Mouse (Mus musculus): ENCODE measurements at regions not wholly inside any gene's neighbourhood (a gene's known extent, or its start where the extent isn't known, plus 50 kb on each side); places are given as distances from the start of the nearest gene placed in this dataset.

DNA sequence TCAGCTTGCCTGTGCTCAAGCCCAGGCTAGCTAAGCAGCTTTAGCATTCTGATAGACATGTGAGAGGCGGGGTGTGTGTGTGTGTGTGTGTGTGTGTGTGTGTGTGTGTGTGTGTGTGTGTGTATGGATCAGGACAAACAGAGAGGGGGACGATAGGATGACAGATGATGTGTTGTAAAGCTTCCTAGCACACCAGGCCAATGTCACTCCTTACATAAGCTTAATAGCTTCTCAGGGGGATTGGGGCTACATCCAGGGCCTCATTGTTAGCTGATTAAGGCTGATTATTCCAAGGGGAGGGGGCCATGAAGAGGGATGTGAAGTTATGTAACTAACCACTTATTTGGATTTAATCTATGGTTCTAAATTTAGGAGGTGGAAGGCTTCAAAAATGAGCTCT lies 76.9 kb downstream of the Lsm3 start:
- no peaks in the 10 kb centered on the region for H3K36me3 ChIP-seq
- no peaks in the 10 kb centered on the region for H3K9me3 ChIP-seq
- 53% methylated on average over 2 of the region's 2 CpGs for WGBS
- no peak overlapping the region for H3K4me3 ChIP-seq
- no peak overlapping the region for H3K9ac ChIP-seq
- H3K27ac ChIP-seq: no peak overlapping the region
- H3K27me3 ChIP-seq: no peaks in the 10 kb centered on the region
- peaks cover 18% of the 10 kb centered on the region; the same call in 1 of the 2 replicates for H3K4me1 ChIP-seq
- no peak for ATAC-seq (ENCODE audit: insufficient number of reproducible peaks, low FRiP score, low TSS enrichment, low read depth)
- no peak overlapping the region for H3K4me2 ChIP-seq

DNA sequence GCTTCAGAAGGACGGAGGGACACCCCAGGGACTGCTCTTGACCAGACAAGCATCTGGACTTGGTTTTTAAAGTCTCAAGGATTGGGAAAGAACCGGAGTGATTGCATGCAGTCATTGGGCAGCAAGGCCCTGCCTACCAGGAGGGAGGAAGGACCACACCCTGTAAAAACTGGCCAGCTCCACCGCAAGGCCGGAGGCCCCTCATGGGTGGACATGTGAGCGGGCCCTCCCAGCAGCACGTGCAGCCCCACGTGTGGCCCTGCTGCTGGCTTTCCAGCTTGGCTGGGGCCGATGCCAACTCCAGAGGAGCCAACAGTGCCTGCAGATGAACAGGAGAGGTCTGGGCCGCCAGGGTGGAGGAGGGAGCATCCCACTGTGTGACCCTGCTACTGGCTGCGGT lies 83.2 kb downstream of the Lsm3 start:
- 34% methylated on average over 10 of the region's 10 CpGs for WGBS
- Histone ChIP-seq H3K27me3 (no peaks in the 10 kb centered on the region), H3K9me3 (no peaks in the 10 kb centered on the region), H3K9ac (no peak overlapping the region), H3K4me2 (no peak overlapping the region), H3K36me3 (no peaks in the 10 kb centered on the region), H3K4me1 (peaks cover 8% of the 10 kb centered on the region; the same call in 1 of the 2 replicates), H3K4me3 (no peak overlapping the region), H3K27ac (peak overlapping the region; percentile 50; the same call in 1 of the 2 replicates)
- ATAC-seq (ENCODE audit: insufficient number of reproducible peaks, low FRiP score, low TSS enrichment, low read depth): peak; percentile 79

DNA sequence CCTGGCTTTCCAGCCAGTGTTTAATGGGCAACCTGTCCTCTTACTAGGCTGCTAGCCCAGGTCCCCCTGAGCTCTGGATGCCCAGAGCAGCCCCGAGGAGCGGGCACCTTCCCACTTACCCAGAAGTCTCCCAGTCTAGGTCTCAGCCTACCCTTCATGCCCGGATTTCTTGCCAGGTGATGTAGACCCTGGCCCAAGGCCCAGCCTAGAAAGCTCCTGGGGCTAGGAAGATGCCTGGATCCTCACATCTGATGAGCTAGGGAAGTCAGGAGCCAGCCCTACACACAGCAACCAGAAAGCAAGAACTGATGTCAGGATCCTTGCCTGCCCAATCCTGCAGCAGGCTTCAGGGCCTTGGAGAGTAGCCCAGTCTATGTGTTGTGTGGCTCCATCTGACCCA lies 83.7 kb upstream of the Slc6a6 start:
- Histone ChIP-seq H3K4me2 (no peak overlapping the region), H3K9me3 (no peaks in the 10 kb centered on the region), H3K4me3 (no peak overlapping the region), H3K36me3 (no peaks in the 10 kb centered on the region), H3K27me3 (no peaks in the 10 kb centered on the region), H3K4me1 (peaks cover 8% of the 10 kb centered on the region; the same call in 1 of the 2 replicates), H3K27ac (no peak overlapping the region), H3K9ac (no peak overlapping the region)
- ATAC-seq (ENCODE audit: insufficient number of reproducible peaks, low FRiP score, low TSS enrichment, low read depth): no peak
- 81% methylated on average over 3 of the region's 3 CpGs for WGBS

DNA sequence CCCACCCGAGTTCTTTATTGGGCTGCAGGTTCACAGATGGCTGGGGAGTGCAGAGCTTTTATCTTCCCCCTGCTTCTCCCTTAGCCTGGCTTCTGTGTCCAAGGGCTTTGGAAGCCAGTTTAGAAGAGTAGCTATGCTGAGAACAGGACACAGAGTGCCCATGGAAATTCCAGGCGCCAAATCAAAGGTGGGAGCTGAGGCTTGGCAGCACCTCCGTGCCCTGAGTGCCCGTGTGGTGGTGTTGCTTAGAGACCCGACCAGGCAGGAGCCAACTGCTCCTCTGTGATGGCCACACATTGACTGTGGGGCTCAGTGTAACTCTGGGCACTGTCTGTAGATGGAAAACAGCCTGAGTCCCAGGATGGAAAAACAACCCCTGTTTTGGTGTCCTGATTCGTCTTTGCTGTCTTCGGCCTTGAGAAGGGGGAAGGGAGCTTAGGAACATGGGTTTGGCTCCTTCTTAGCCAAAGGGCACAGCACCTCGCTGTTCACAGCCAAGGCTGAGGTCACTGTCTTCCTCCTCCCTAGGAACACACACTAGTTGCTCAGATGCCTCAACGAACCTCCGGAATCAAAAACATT lies 77.1 kb upstream of the Slc6a6 start:
- Histone ChIP-seq H3K9ac (no peak overlapping the region), H3K4me1 (0 out of 2 replicates have a peak, but pooled peaks cover 3% of the 10 kb centered on the region), H3K27ac (no peak overlapping the region), H3K9me3 (no peaks in the 10 kb centered on the region), H3K36me3 (no peaks in the 10 kb centered on the region), H3K27me3 (no peaks in the 10 kb centered on the region), H3K4me2 (no peak overlapping the region), H3K4me3 (no peak overlapping the region)
- no peak for ATAC-seq (ENCODE audit: insufficient number of reproducible peaks, low FRiP score, low TSS enrichment, low read depth)
- WGBS: 71% methylated on average over 10 of the region's 10 CpGs

DNA sequence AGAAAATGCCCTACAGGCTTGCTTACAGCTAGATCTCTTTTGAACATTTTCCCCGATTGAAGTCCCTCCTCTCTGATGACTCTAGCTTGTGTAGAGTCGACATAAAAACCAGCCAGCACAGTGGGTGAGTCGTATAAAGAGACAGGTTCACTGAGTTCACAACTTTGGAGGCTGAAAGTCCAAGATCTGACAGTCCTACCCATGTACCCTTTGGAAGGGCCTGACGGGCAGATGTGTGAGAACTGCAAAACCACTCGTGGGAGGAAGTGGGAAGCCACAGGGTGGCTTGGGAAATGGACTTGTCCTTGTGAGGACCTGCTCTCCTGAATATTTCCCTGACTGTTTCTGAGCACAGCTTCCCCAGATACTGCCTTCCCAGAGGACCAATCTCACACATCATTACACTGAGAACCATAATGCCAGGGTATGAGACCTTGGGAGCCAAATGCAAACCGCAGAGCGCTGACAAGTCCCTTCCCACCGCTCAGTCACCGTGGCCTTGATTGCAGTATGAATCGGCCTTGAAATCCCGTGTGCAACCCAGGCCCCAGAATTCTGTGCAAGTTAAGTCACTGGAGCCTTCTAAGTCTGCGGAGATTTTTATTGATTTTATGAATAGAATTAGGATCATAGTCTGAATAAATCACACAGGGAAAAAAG lies 76.1 kb upstream of the Slc6a6 start:
- ATAC-seq (ENCODE audit: insufficient number of reproducible peaks, low FRiP score, low TSS enrichment, low read depth): no peak
- Histone ChIP-seq H3K4me1 (0 out of 2 replicates have a peak, but pooled peaks cover 3% of the 10 kb centered on the region), H3K27me3 (no peaks in the 10 kb centered on the region), H3K27ac (no peak overlapping the region), H3K36me3 (no peaks in the 10 kb centered on the region), H3K9ac (no peak overlapping the region), H3K4me2 (no peak overlapping the region), H3K4me3 (no peak overlapping the region), H3K9me3 (no peaks in the 10 kb centered on the region)
- WGBS: 73% methylated on average over 12 of the region's 12 CpGs

DNA sequence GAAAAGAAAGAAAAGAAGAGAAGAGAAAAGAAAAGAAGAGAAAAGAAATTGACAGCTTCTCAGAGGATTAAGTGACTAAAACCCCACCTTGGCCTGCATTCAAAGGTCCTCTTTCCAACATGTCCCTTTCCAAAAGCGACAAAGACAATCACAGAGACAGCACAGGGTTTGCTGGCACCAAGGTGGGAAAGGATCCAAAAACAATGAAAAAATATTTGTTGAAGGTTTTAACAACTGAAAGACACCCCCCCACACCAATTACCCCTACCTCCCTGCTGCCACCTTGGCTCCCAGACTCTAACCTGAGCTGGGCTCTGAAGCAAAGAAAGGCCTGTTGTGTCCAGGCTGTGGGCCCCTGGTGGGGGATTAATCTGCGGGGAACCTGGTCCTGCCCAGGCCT lies 74.2 kb upstream of the Slc6a6 start:
- 51% methylated on average over 2 of the region's 2 CpGs for WGBS
- Histone ChIP-seq H3K27me3 (no peaks in the 10 kb centered on the region), H3K4me2 (no peak overlapping the region), H3K4me1 (0 out of 2 replicates have a peak, but pooled peaks cover 3% of the 10 kb centered on the region), H3K4me3 (no peak overlapping the region), H3K27ac (no peak overlapping the region), H3K9me3 (no peaks in the 10 kb centered on the region), H3K9ac (no peak overlapping the region), H3K36me3 (no peaks in the 10 kb centered on the region)
- ATAC-seq (ENCODE audit: insufficient number of reproducible peaks, low FRiP score, low TSS enrichment, low read depth): no peak

DNA sequence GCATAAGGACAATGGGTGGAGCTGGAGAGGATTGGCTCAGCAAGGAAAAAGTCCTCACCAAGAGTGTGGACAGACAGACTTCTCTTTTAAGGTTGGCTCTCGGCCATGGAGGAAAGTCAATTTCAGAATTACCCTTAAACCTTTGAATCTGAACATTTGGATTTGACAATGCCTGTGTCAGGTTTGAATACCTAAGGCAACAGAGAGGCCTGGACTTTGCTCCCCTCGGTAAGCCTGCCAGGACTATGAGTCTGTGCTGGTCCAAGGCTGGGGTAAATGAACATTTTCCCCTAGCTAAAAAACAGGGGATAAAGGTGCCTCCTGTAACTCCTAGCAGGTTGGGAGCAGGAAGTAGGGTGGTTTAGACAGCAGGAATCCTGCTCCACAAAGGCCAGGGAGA lies 68.8 kb upstream of the Slc6a6 start:
- Histone ChIP-seq H3K27me3 (no peaks in the 10 kb centered on the region), H3K36me3 (no peaks in the 10 kb centered on the region), H3K9me3 (no peaks in the 10 kb centered on the region), H3K27ac (no peak overlapping the region), H3K4me2 (no peak overlapping the region), H3K9ac (no peak overlapping the region), H3K4me1 (peaks cover 13% of the 10 kb centered on the region), H3K4me3 (no peak overlapping the region)
- WGBS: 76% methylated on average over 2 of the region's 2 CpGs
- ATAC-seq (ENCODE audit: insufficient number of reproducible peaks, low FRiP score, low TSS enrichment, low read depth): no peak

DNA sequence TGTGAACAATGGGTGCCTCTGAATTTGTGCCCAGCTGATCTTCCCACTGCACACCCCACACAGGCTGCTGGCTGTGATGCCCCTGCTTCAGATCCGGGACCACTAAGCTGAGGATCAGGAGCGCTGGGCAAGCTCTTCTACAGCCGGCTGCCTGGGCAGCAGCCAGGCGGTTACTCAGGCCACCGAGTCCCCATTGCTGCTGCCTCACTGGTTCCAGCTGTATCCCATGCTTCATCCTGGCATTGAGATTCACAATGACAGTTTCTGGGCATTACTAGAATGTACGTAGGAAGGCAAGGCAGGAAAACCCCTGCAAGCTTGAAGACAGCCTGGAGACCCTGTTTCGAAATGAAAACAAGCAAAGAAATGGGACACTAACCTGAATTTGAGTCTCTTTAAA lies 67.3 kb upstream of the Slc6a6 start:
- H3K4me2 ChIP-seq: peak overlapping the region; percentile 61
- no peaks in the 10 kb centered on the region for H3K36me3 ChIP-seq
- WGBS: 61% methylated on average over 7 of the region's 7 CpGs
- no peak overlapping the region for H3K9ac ChIP-seq
- H3K27ac ChIP-seq: 0 out of 2 replicates have a peak overlapping the region, but pooled peaks have one; percentile 66
- H3K9me3 ChIP-seq: no peaks in the 10 kb centered on the region
- H3K27me3 ChIP-seq: no peaks in the 10 kb centered on the region
- peak overlapping the region; percentile 40; the same call in 1 of the 2 replicates for H3K4me3 ChIP-seq
- peaks cover 13% of the 10 kb centered on the region for H3K4me1 ChIP-seq
- no peak for ATAC-seq (ENCODE audit: insufficient number of reproducible peaks, low FRiP score, low TSS enrichment, low read depth)

DNA sequence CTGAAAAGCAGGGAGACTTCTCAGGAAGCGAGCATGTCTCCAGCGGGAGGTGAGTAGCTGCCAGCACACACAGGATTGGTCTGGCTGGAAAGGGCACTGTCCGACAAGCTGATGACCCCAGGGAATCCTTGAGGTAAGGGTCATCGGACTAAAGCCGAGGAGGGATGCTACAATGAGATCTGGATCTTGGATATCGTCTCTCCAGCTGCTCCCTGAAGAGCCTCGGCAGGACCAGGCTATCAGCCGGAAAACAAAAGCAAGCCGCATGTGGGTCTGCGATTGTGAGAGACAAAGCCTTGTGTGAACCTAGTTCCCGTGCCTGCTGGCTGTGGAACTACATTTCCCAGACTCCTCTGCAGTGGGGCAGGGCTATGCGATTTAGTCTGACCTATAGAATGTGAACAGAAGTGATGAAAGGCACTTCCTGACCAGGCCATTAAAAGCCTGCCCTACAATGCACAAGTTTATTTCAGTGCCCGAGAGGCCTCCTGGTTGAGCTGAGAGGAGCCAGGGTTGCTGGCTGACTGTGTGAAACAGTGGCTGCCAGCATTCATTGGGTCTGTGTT lies 66.7 kb upstream of the Slc6a6 start:
- Histone ChIP-seq H3K9ac (peak overlapping the region; percentile 38; the same call in 1 of the 2 replicates), H3K4me2 (peak overlapping the region; percentile 61), H3K27me3 (no peaks in the 10 kb centered on the region), H3K4me3 (peak overlapping the region; percentile 40), H3K27ac (peak overlapping the region; percentile 66; the same call in 1 of the 2 replicates), H3K36me3 (no peaks in the 10 kb centered on the region), H3K9me3 (no peaks in the 10 kb centered on the region), H3K4me1 (peaks cover 13% of the 10 kb centered on the region)
- peak; percentile 83 for ATAC-seq (ENCODE audit: insufficient number of reproducible peaks, low FRiP score, low TSS enrichment, low read depth)
- 2% methylated on average over 13 of the region's 13 CpGs for WGBS

DNA sequence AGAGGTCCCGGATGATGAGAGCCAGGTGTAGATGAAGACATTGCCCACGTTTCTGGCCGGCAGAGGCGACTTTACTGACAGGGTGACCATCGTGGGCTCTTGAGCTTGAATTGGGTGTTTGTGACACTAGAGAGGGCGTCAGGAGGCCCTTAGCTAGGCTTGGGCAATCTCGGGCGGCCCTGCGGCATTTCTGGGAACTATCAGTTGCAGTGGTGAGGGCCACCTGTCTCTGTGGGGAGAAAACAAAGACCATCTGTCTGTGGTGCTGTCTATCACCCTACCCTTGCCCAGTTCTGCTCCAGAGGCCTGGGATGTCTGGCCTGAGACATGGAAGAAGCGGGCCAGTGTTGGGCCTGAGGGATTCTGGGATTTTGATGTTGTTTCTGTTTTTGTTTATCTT lies 66.2 kb upstream of the Slc6a6 start:
- Histone ChIP-seq H3K4me2 (peak overlapping the region; percentile 61), H3K27me3 (no peaks in the 10 kb centered on the region), H3K9me3 (no peaks in the 10 kb centered on the region), H3K27ac (peak overlapping the region; percentile 66; the same call in 1 of the 2 replicates), H3K4me1 (peaks cover 13% of the 10 kb centered on the region), H3K36me3 (no peaks in the 10 kb centered on the region), H3K9ac (no peak overlapping the region), H3K4me3 (no peak overlapping the region; the same call in 1 of the 2 replicates)
- no peak for ATAC-seq (ENCODE audit: insufficient number of reproducible peaks, low FRiP score, low TSS enrichment, low read depth)
- 70% methylated on average over 10 of the region's 10 CpGs for WGBS

DNA sequence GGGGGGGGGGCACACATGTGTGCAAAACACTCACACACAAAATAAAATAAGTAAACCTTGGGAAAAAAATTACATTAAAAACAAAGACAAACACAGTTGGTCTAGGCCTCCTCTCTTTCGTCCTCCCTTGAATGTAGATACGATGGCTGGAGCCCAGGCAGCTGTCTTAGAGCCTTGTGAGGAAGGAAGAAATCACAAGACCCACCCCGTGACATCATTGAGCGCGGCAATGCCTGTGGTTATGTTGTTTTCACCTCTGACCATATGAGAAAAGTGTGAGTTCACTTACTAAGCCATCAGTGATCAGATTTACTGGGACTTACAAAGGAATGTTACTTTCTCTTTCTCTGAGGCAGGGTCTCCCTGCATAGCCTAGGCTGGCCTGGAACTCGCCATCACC lies 64.8 kb upstream of the Slc6a6 start:
- no peak for ATAC-seq (ENCODE audit: insufficient number of reproducible peaks, low FRiP score, low TSS enrichment, low read depth)
- Histone ChIP-seq H3K9ac (no peak overlapping the region), H3K4me2 (no peak overlapping the region), H3K4me3 (no peak overlapping the region), H3K27ac (no peak overlapping the region), H3K4me1 (peaks cover 13% of the 10 kb centered on the region), H3K36me3 (no peaks in the 10 kb centered on the region), H3K27me3 (no peaks in the 10 kb centered on the region), H3K9me3 (no peaks in the 10 kb centered on the region)
- 87% methylated on average over 6 of the region's 6 CpGs for WGBS

All from limb, embryonic 15.5 days (tissue).